Mouse (Mus musculus) heart, postnatal 0 days (tissue): ENCODE measurements around the gene Mypop.

ENCODE experiments used
- CTCF ChIP-seq: IDR thresholded peaks from 2 replicates; pipeline ENCODE4 v1.5.1; 2016; ENCODE audit warnings: antibody characterized with exemption, control low read depth, low read depth
- EP300 ChIP-seq: IDR thresholded peaks from 2 replicates; pipeline ENCODE4 v1.6.1; 2016; ENCODE audit warnings: antibody characterized with exemption, low read depth

DNA sequence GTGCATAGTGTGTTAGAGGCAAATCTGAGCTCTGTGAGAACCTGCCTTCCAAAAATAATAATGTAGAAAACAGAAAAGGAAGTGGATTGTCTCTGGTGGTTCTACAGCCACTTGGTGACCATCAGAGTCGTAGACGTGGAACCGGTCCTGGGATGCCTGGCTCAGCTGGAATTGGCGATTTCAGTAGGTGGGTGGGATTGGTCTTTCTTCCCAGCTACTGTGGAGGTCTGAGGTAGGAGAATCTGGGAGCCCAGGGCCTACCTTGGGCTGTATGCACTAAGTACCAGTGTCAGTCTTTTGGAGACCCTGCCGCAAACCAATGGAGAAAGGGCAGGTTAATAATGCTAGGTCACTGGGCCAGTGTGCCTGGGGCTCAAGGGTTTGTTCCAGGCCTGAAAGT is 2.0 kb downstream of the Mypop start:
- no peak for TF ChIP-seq EP300
- no peak for TF ChIP-seq CTCF
